Mouse (Mus musculus) spleen, adult 2 months (tissue): Measurements from ENCODE around the gene Gm5678. TPM values are rescaled to one million over a fixed set of nuclear protein-coding genes. Genes with fewer than 3 reads are reported as not detected.

Source experiments
- DNase-seq, 2 experiments: peaks; one replicate each; pipeline versions ENCODE4 v3.0.0 to v3.0.0-alpha.2; 2012 to 2021; ENCODE audit warnings: low spot score in 2 of 2, low read depth in 1 of 2
- H3K27ac ChIP-seq: fragments of 200-500 bp; 2 replicates; pipeline ENCODE4 v1.5.1; 2012; ENCODE audit warnings: low read length, inconsistent platforms; ENCODE audit not compliant: insufficient read depth
- H3K27me3 ChIP-seq: fragments of 200-500 bp; 2 replicates; pipeline ENCODE4 v1.6.1; 2012; ENCODE audit warnings: mild to moderate bottlenecking, moderate library complexity, low read length, inconsistent platforms; ENCODE audit not compliant: control insufficient read depth, insufficient read depth
- H3K36me3 ChIP-seq: fragments of 200-500 bp; 2 replicates; pipeline ENCODE4 v1.6.1; 2012; ENCODE audit warnings: mild to moderate bottlenecking, low read length, inconsistent platforms; ENCODE audit not compliant: control insufficient read depth, insufficient read depth
- H3K4me1 ChIP-seq: fragments of 200-500 bp; 2 replicates; pipeline ENCODE4 v1.6.1; 2011; ENCODE audit warnings: inconsistent platforms; ENCODE audit not compliant: control insufficient read depth, insufficient read depth, insufficient read length
- H3K4me3 ChIP-seq: fragments of 200-500 bp; 2 replicates; pipeline ENCODE4 v1.5.1; 2011; ENCODE audit warnings: mild to moderate bottlenecking, inconsistent platforms; ENCODE audit not compliant: insufficient read depth, insufficient read length; ENCODE audit errors: extremely low read depth
- CTCF ChIP-seq: fragments of 200-500 bp; IDR thresholded peaks from 2 replicates; pipeline ENCODE4 v1.5.1; 2011; ENCODE audit warnings: mild to moderate bottlenecking, inconsistent platforms; ENCODE audit not compliant: insufficient read depth, insufficient read length, insufficient replicate concordance; ENCODE audit errors: extremely low read depth
- POLR2A ChIP-seq: fragments of 200-500 bp; IDR thresholded peaks from 2 replicates; pipeline ENCODE4 v1.6.1; 2011; ENCODE audit warnings: low read depth, low read length, inconsistent platforms
- WGBS: fragments of 180-500 bp; shearing (Covaris S2); methylation state at CpG from one replicate; pipeline ENCODE4 v1.1.7; 2018; 5-methylcytosine and 5-hydroxymethylcytosine counted together
- polyA plus RNA-seq: library from polyadenylated mRNA; depleted of rRNA; stranded (reverse); fragments of >200 nt; gene quantifications from 2 replicates; pipeline ENCODE4 v1.2.3, GENCODE M21; 2012

Gene Gm5678
- polyA plus RNA-seq, 1 experiment = not detected

DNA sequence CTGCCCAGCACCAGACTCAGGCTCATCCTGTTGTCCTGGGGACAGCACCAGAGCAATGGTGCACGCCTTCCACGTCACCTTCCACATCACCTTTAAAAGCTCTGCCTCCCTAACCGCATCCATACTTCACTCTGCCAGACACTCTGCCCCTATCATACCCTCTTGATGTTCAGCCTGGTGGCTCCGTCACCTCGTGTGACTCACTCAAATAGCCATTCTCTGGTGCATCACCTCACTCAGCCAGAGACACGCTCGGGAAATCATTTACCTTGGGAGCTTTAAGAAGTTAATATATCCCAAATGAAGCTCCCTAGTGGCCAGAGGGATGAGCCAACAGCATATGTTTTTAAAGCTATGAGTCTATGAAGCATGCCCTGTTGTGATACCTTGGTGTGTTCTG is 31.1 kb upstream of the Gm5678 start:
- TF ChIP-seq CTCF (no peak), POLR2A (no peak)
- Histone ChIP-seq H3K4me3 (no peak overlapping the region), H3K4me1 (no peaks in the 10 kb centered on the region), H3K27ac (no peak overlapping the region), H3K27me3 (no peaks in the 10 kb centered on the region), H3K36me3 (peaks cover 5% of the 10 kb centered on the region; the same call in 1 of the 2 replicates)
- no peak for DNase-seq
- WGBS = 94% methylated on average over 7 of the region's 7 CpGs

DNA sequence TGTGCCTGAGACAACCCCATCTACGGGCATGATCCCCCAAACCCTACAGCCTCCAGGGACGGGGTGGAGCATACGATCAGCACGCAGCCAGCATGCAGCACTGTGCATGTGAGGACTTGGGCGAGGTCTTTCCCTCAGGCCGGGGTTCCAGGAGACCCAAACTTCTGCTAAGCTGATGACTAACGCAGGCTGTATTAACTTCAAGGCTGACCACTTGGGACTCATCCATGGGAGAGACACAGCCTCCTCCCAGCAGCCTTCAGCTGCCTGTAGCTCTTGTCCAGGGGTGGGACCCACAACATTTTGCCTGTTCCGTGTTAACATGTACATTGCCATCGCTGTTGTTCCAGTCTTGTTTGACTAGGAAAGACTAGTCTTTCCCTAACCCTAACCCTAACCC is 30.3 kb upstream of the Gm5678 start:
- 93% methylated on average over 9 of the region's 9 CpGs for WGBS
- no peak overlapping the region for H3K4me3 ChIP-seq
- TF ChIP-seq POLR2A (no peak), CTCF (no peak)
- H3K4me1 ChIP-seq = no peaks in the 10 kb centered on the region
- no peak overlapping the region for H3K27ac ChIP-seq
- no peak for DNase-seq
- peaks cover 5% of the 10 kb centered on the region; the same call in 1 of the 2 replicates for H3K36me3 ChIP-seq
- H3K27me3 ChIP-seq = no peaks in the 10 kb centered on the region

DNA sequence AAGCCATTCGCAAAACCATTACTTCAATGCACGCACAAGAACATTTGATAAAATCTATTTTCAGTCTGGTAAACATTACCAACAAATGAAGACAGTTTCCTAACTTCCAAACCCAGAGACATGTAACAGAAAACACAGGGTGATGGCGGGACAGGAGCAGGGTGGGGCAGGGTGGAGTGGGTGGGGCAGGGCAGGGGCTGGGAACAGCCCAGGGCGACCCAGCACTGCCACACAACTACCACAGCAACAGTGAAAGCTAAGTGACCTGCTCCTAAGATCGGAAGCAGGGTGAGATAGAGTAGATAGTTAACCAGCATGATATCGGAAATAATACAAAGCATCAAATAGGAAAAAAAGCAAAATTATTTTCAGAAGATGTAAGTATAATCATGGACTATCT is 28.4 kb upstream of the Gm5678 start:
- Histone ChIP-seq H3K27ac (no peak overlapping the region), H3K27me3 (no peaks in the 10 kb centered on the region), H3K36me3 (peaks cover 5% of the 10 kb centered on the region; the same call in 1 of the 2 replicates), H3K4me3 (no peak overlapping the region), H3K4me1 (peaks cover 2% of the 10 kb centered on the region; the same call in 1 of the 2 replicates)
- WGBS = 91% methylated on average over 6 of the region's 6 CpGs
- DNase-seq = no peak
- TF ChIP-seq CTCF = no peak
- no peak for TF ChIP-seq POLR2A

DNA sequence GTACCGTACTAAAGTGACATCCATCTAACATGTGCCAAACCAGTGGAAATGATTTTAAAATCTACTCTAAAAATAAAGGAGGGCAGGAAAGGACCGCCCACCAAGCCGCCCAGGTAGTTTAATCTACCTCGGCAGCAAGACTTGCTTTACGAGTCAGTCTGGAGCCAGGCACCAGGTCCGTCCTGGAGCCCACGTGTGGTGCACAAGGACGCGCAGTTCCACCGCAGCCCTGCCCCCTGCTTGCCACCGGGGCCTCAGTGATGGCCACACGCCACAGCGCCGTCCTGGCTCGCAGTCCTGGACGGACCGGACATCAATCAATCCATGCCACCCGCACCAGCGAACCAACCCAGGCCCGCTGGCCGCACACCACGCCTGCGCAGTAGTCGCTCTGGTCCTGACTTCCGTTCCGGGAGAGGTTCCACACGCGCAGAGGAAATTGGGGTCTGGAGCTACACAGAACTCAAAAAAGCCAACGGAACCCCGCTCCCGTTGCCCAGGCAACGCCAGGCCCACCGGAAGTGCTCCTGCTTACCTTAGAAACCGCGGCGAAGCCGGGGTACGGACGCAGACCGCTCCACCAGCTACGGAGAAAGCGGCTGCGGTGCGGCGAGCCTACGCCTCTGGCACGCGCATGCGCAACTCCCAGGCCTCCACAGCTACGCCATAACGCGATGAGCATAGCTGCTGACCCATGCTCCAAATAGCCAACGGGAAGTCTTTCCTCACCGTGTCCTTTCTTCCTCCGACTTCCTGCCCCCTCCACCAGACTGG is 24.3 kb upstream of the Gm5678 start, which contains the start of gene Setd4:
Gene Setd4, minus strand, starts transcription at position 625 of the 774 bp plus-strand sequence.
- peak; percentile 68 to 85 for DNase-seq
- Histone ChIP-seq H3K4me3 (peak within 1 kb of the TSS; percentile 71), H3K4me1 (peaks cover 4% of the 10 kb centered on the region; the same call in 1 of the 2 replicates), H3K36me3 (no peaks in the 10 kb centered on the region), H3K27ac (peak within 1 kb of the TSS; percentile 90), H3K27me3 (no peaks in the 10 kb centered on the region)
- 1% methylated on average over 55 of the region's 55 CpGs for WGBS
- TF ChIP-seq CTCF (no peak), POLR2A (peak; percentile 49)

DNA sequence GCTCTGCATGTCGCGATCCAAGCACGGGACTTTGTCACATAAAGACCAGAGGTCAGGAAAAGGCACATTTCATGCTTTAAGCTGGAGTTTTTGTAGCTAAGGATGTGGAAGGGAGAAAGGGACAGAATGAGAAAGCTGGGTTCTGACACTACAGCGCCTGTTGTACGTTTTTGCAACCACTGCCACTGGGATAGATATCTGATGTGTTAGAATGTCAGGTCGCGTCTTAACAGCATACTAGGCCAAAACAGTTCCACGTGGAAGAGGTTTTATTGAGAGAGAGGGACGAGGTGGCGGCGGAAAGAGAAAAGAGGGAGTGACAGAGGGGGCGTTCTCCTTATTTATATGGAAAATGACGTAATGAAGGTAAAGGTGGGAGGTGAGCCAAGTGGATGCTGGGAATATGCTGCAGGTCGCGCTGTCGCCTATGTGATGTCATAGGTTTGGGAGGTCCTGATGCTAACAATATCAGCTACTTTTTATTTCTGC is 23.4 kb upstream of the Gm5678 start:
- Histone ChIP-seq H3K27me3 (no peaks in the 10 kb centered on the region), H3K36me3 (no peaks in the 10 kb centered on the region), H3K4me3 (peak overlapping the region; percentile 71), H3K4me1 (peaks cover 4% of the 10 kb centered on the region; the same call in 1 of the 2 replicates), H3K27ac (no peak overlapping the region; the same call in 1 of the 2 replicates)
- WGBS = 37% methylated on average over 16 of the region's 16 CpGs
- DNase-seq = no peak
- TF ChIP-seq CTCF = no peak
- TF ChIP-seq POLR2A = no peak

DNA sequence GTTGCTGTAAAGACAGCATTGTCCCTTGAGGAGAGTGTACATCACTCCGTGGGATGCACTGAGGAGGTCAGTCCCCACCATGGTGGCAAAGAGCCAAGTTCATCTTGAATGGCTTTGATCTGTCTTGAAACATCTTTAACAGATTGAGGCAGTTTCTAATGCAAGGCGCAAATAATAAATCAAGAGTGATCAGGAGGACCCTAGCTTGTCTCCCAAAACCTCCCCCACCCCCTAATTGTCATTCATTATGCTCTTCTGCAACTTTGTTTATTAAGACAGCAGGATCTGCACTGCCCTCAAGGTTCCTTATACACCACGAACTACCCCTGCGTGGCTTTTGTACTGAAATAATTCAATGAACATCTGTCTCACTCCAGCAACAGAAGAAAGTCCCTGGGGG is 22.3 kb upstream of the Gm5678 start, which contains the start of gene Cbr1:
Gene Cbr1, plus strand, starts transcription at position 301 of the 400 bp plus-strand sequence.
- WGBS = 73% methylated on average over 4 of the region's 4 CpGs
- Histone ChIP-seq H3K27me3 (no peaks in the 10 kb centered on the region), H3K4me3 (peak within 1 kb of the TSS; percentile 12; the same call in 1 of the 2 replicates), H3K27ac (no peak within 1 kb of the TSS), H3K4me1 (peaks cover 4% of the 10 kb centered on the region; the same call in 1 of the 2 replicates), H3K36me3 (peaks cover 1% of the 10 kb centered on the region; the same call in 1 of the 2 replicates)
- no peak for DNase-seq
- TF ChIP-seq CTCF (no peak), POLR2A (no peak)
